ENCODE assay signal across 10 mouse cellular contexts in the genomic region with DNA sequence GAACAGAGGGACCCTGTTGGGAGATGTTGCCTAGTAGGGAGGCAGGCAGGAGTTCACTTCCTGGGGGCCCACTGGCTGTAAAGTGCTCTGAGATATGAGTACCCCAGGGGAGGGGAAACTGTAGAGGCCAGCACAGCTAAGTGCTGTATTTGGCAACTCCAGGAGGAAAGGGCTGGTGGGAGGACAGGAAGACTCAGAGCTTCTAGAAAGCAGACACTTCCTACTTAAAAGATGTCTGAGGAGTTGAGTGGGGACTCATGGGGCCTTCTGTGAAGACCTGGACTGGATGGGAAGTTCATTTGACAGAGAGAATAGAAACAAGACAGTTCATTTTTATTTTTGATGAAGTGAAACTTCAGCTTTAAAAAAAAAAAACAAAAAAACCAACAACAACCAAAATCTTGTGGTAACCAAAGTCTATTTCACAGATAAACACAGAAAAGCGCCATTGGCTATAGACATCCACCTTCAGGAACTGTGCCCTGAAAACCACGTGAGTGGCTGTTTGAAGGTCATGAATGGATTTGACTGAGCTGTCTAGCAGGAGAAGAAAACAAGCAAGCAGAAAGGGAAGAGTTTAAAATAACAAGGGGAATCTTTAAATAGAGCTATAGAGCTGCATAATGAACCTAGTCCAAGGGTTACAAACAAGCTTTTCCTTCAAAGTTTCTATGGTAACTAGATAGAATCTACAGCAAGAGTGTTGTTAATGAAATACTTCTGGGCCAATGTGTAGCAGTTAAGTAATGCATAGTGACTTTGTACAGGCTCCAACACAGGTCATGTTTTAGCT.
A peak's percentile ranks its signal among the peaks of the same experiment; 100 is the strongest.
DNase-seq lines count a peak whose midpoint lies in the region; ATAC-seq and TF ChIP-seq lines count a peak whose summit lies in the region.
"Had no signal": no experiment of that assay in that cellular context is flagged by ENCODE, and none has a peak within 500 bp of the region (broad histone marks: within the 10 kb centered on the region; RNA-seq: fewer than 3 reads in every experiment).

No protein-coding gene starts in this region.

- H3K27me3 ChIP-seq in hindbrain, embryonic 10.5 days (ENCODE audit: insufficient read depth, poor library complexity, severe bottlenecking) = no peaks in the 10 kb centered on the region
- no peaks in the 10 kb centered on the region for H3K27me3 ChIP-seq in hindbrain, embryonic 16.5 days (replicated peaks; ENCODE audit: control insufficient read depth, insufficient read depth, low read length)
- no peaks in the 10 kb centered on the region for H3K27me3 ChIP-seq in kidney, postnatal 0 days (ENCODE audit: insufficient read depth, low read length)
- H3K27me3 ChIP-seq in midbrain, embryonic 14.5 days (ENCODE audit: control insufficient read depth, insufficient read depth, low read length) = no peaks in the 10 kb centered on the region
- H3K27me3 ChIP-seq: limb, embryonic 12.5 days had no signal

- 65% methylated on average over 2 of the region's 2 CpGs for WGBS in hindbrain, embryonic 10.5 days
- 50% methylated on average over 2 of the region's 2 CpGs for WGBS in hindbrain, embryonic 16.5 days
- WGBS in kidney, postnatal 0 days = 56% methylated on average over 2 of the region's 2 CpGs
- 57% methylated on average over 2 of the region's 2 CpGs for WGBS in midbrain, embryonic 14.5 days

- peaks cover 31% of the 10 kb centered on the region for H3K4me1 ChIP-seq in hindbrain, embryonic 10.5 days (replicated peaks)
- peaks cover 19% of the 10 kb centered on the region for H3K4me1 ChIP-seq in hindbrain, embryonic 16.5 days (ENCODE audit: control insufficient read depth, insufficient read depth, low read depth, low read length)
- peaks cover 10% of the 10 kb centered on the region; the same call in 1 of the 2 replicates for H3K4me1 ChIP-seq in kidney, postnatal 0 days (replicated peaks; ENCODE audit: insufficient read depth, low read length)
- peaks cover 22% of the 10 kb centered on the region for H3K4me1 ChIP-seq in midbrain, embryonic 14.5 days (ENCODE audit: control insufficient read depth, insufficient read depth, low read length)

- H3K9me3 ChIP-seq in hindbrain, embryonic 10.5 days = no peaks in the 10 kb centered on the region
- H3K9me3 ChIP-seq in hindbrain, embryonic 16.5 days (ENCODE audit: control insufficient read depth, low read length) = no peaks in the 10 kb centered on the region
- H3K9me3 ChIP-seq in kidney, postnatal 0 days (replicated peaks; ENCODE audit: low read length) = no peaks in the 10 kb centered on the region
- no peaks in the 10 kb centered on the region for H3K9me3 ChIP-seq in midbrain, embryonic 14.5 days (ENCODE audit: control insufficient read depth, low read length)
- H3K9me3 ChIP-seq: limb, embryonic 12.5 days had no signal

- no peak overlapping the region for H3K4me3 ChIP-seq in hindbrain, embryonic 10.5 days
- H3K4me3 ChIP-seq in hindbrain, embryonic 16.5 days (ENCODE audit: low read length) = no peak overlapping the region
- no peak overlapping the region for H3K4me3 ChIP-seq in kidney, postnatal 0 days (replicated peaks; ENCODE audit: low read depth, low read length)
- H3K4me3 ChIP-seq in midbrain, embryonic 14.5 days (replicated peaks; ENCODE audit: low read depth, low read length) = no peak overlapping the region
- H3K4me3 ChIP-seq: limb, embryonic 12.5 days; myocyte had no signal

- ATAC-seq in hindbrain, embryonic 16.5 days = no peak
- peak; percentile 83 for ATAC-seq in common myeloid progenitor, adult 5-6 weeks (replicated peaks; ENCODE audit: low read depth, poor library complexity, severe bottlenecking)
- ATAC-seq in kidney, postnatal 0 days (replicated peaks; ENCODE audit: low FRiP score, low read depth) = peak; percentile 74
- no peak for ATAC-seq in midbrain, embryonic 14.5 days (ENCODE audit: low FRiP score, low TSS enrichment)

- no peaks in the 10 kb centered on the region for H3K36me3 ChIP-seq in hindbrain, embryonic 10.5 days
- H3K36me3 ChIP-seq in hindbrain, embryonic 16.5 days (ENCODE audit: control insufficient read depth, insufficient read depth, low read length) = no peaks in the 10 kb centered on the region
- no peaks in the 10 kb centered on the region for H3K36me3 ChIP-seq in kidney, postnatal 0 days (ENCODE audit: insufficient read depth, low read length)
- H3K36me3 ChIP-seq in midbrain, embryonic 14.5 days (ENCODE audit: control insufficient read depth, insufficient read depth, low read length) = no peaks in the 10 kb centered on the region
- H3K36me3 ChIP-seq: limb, embryonic 12.5 days had no signal

- no peak for TF ChIP-seq CTCF in kidney, postnatal 0 days (IDR thresholded peaks at IDR 0.05; ENCODE audit: low read depth)

- H3K9ac ChIP-seq in hindbrain, embryonic 16.5 days (ENCODE audit: low read depth, low read length) = no peak overlapping the region
- H3K9ac ChIP-seq in kidney, postnatal 0 days (ENCODE audit: low read depth, low read length) = no peak overlapping the region
- no peak overlapping the region for H3K9ac ChIP-seq in midbrain, embryonic 14.5 days (replicated peaks; ENCODE audit: low read length)
- H3K9ac ChIP-seq: limb, embryonic 12.5 days had no signal

- H3K27ac ChIP-seq in hindbrain, embryonic 10.5 days = no peak overlapping the region
- H3K27ac ChIP-seq in hindbrain, embryonic 16.5 days (ENCODE audit: low read depth, low read length) = no peak overlapping the region
- H3K27ac ChIP-seq in kidney, postnatal 0 days = peak overlapping the region; percentile 66
- no peak overlapping the region for H3K27ac ChIP-seq in midbrain, embryonic 14.5 days (replicated peaks; ENCODE audit: low read depth, low read length)
- H3K27ac ChIP-seq: limb, embryonic 12.5 days had no signal

- peak; percentile 2 for DNase-seq in hindbrain, embryonic 10.5 days (ENCODE audit: low spot score)
- peak; percentile 39 for DNase-seq in ZHBTc4 (ENCODE audit: low read depth, low spot score)
- peak; percentile 65 for DNase-seq in kidney, postnatal 0 days (ENCODE audit: low spot score)
- DNase-seq in midbrain, embryonic 14.5 days = no peak
- DNase-seq in left cerebral cortex, adult 11 months (ENCODE audit: low spot score) = no peak
- DNase-seq: cerebellum, postnatal 14 days had no signal

- H3K4me2 ChIP-seq in hindbrain, embryonic 16.5 days (ENCODE audit: low read length) = no peak overlapping the region
- no peak overlapping the region for H3K4me2 ChIP-seq in kidney, postnatal 0 days (ENCODE audit: low read length)
- no peak overlapping the region for H3K4me2 ChIP-seq in midbrain, embryonic 14.5 days (ENCODE audit: low read length)
- H3K4me2 ChIP-seq: limb, embryonic 12.5 days had no signal

Comparison
In these comparisons a context has a peak if more than half of its experiments do, and no peak if none do; other contexts are left out.
1. DNase-seq: peak in hindbrain, embryonic 10.5 days (single experiment), ZHBTc4 (single experiment) and kidney, postnatal 0 days (single experiment); none in midbrain, embryonic 14.5 days (single experiment) and left cerebral cortex, adult 11 months (single experiment).
2. ATAC-seq: peak in common myeloid progenitor, adult 5-6 weeks (single experiment) and kidney, postnatal 0 days (single experiment); none in hindbrain, embryonic 16.5 days (single experiment) and midbrain, embryonic 14.5 days (single experiment).